Mouse (Mus musculus) heart, embryonic 13.5 days (tissue): ENCODE data around the gene Mill2. TPM values are rescaled to one million over a fixed set of nuclear protein-coding genes. Genes with fewer than 3 reads are reported as not detected.
"Not testable (repeated sequence)": the region's sequence is repeated elsewhere in the genome, so short reads cannot be mapped to it uniquely, and the experiment has no call there.

Experiments
- ATAC-seq: fragments of 200-750 bp; cut with Nextera tagmentation; 2 replicates; pipeline ENCODE4 v1.8.0; 2017; ENCODE audit warnings: moderate TSS enrichment; ENCODE audit not compliant: insufficient number of reproducible peaks, low FRiP score, low TSS enrichment; ENCODE audit errors: extremely low read depth
- H3K27ac ChIP-seq: fragments of 300-500 bp; sonication (generic); replicated peaks from 2 replicates; pipeline ENCODE4 v1.5.1; 2015; ENCODE audit warnings: moderate library complexity, mild to moderate bottlenecking, inconsistent platforms
- H3K27me3 ChIP-seq: fragments of 300-500 bp; sonication (generic); replicated peaks from 2 replicates; pipeline ENCODE4 v1.6.1; 2015; ENCODE audit warnings: mild to moderate bottlenecking, inconsistent platforms
- H3K36me3 ChIP-seq: fragments of 300-500 bp; sonication (generic); 2 replicates; pipeline ENCODE4 v1.6.1; 2015; ENCODE audit warnings: mild to moderate bottlenecking, inconsistent platforms
- H3K4me1 ChIP-seq: fragments of 300-500 bp; sonication (generic); 2 replicates; pipeline ENCODE4 v1.6.1; 2015; ENCODE audit warnings: inconsistent platforms
- H3K4me2 ChIP-seq: fragments of 300-500 bp; sonication (generic); 2 replicates; pipeline ENCODE4 v1.6.1; 2015; ENCODE audit warnings: inconsistent platforms, mild to moderate bottlenecking, moderate library complexity
- H3K4me3 ChIP-seq: fragments of 300-500 bp; sonication (generic); 2 replicates; pipeline ENCODE4 v1.5.1; 2015; ENCODE audit warnings: moderate library complexity, mild to moderate bottlenecking, inconsistent platforms
- H3K9ac ChIP-seq: fragments of 300-500 bp; sonication (generic); 2 replicates; pipeline ENCODE4 v1.6.1; 2015; ENCODE audit warnings: inconsistent platforms, mild to moderate bottlenecking, moderate library complexity
- H3K9me3 ChIP-seq: fragments of 300-500 bp; sonication (generic); 2 replicates; pipeline ENCODE4 v1.6.1; 2016; ENCODE audit warnings: inconsistent platforms
- WGBS: fragments of 180-500 bp; shearing (Covaris S2); methylation state at CpG from one replicate; pipeline ENCODE4 v1.1.7; 2015; ENCODE audit warnings: mixed read lengths; 5-methylcytosine and 5-hydroxymethylcytosine counted together
- polyA plus RNA-seq: library from polyadenylated mRNA; unstranded; fragments of >200 nt; fragmentation: Nextera tagmentation; extraction: Ambion mirVana; gene quantifications from 2 replicates; pipeline ENCODE4 v1.2.1, GENCODE M21; 2015

Mill2 gene
- polyA plus RNA-seq, 1 experiment from 2014 or later: 0.16 TPM

- no peaks in the 10 kb centered on the region for H3K9me3 ChIP-seq
- H3K36me3 ChIP-seq: no peaks in the 10 kb centered on the region
- peak overlapping the region; percentile 55 for H3K4me3 ChIP-seq
- H3K4me2 ChIP-seq: peak overlapping the region; percentile 77
- peak overlapping the region; percentile 77 for H3K9ac ChIP-seq
- peaks cover 12% of the 10 kb centered on the region; the same call in 1 of the 2 replicates for H3K4me1 ChIP-seq
- H3K27ac ChIP-seq: peak overlapping the region; percentile 68
- peak; percentile 58; the same call in 1 of the 2 replicates for ATAC-seq
- 7% methylated on average over 14 of the region's 17 CpGs for WGBS
- no peaks in the 10 kb centered on the region for H3K27me3 ChIP-seq
Observed at GRCm38 (mm10) chr7:18840386-18841173, 814 bp downstream of the Mill2 start.

- Histone ChIP-seq H3K9ac (peak overlapping the region; percentile 12; the same call in 1 of the 2 replicates), H3K27ac (0 out of 2 replicates have a peak overlapping the region, but pooled peaks have one; percentile 53), H3K4me3 (peak overlapping the region; percentile 29), H3K9me3 (no peaks in the 10 kb centered on the region), H3K27me3 (no peaks in the 10 kb centered on the region), H3K4me2 (peak overlapping the region; percentile 77), H3K36me3 (no peaks in the 10 kb centered on the region), H3K4me1 (peaks cover 12% of the 10 kb centered on the region; the same call in 1 of the 2 replicates)
- no peak for ATAC-seq
- 86% methylated on average over 1 of the region's 1 CpGs for WGBS
Observed at GRCm38 (mm10) chr7:18841174-18841567, 1.4 kb downstream of the Mill2 start.

- WGBS: 27% methylated on average over 5 of the region's 5 CpGs
- H3K4me1 ChIP-seq: peaks cover 10% of the 10 kb centered on the region; the same call in 1 of the 2 replicates
- no peak overlapping the region for H3K9ac ChIP-seq
- no peak overlapping the region for H3K4me2 ChIP-seq
- no peaks in the 10 kb centered on the region for H3K9me3 ChIP-seq
- no peaks in the 10 kb centered on the region for H3K36me3 ChIP-seq
- no peaks in the 10 kb centered on the region for H3K27me3 ChIP-seq
- H3K27ac ChIP-seq: no peak overlapping the region
- no peak for ATAC-seq
- no peak overlapping the region for H3K4me3 ChIP-seq
Observed at GRCm38 (mm10) chr7:18844811-18845210, 5.0 kb downstream of the Mill2 start.

- no peak overlapping the region for H3K4me2 ChIP-seq
- H3K36me3 ChIP-seq: no peaks in the 10 kb centered on the region
- WGBS: 90% methylated on average over 1 of the region's 1 CpGs
- no peak overlapping the region for H3K9ac ChIP-seq
- H3K4me3 ChIP-seq: no peak overlapping the region
- no peaks in the 10 kb centered on the region for H3K27me3 ChIP-seq
- ATAC-seq: no peak
- no peaks in the 10 kb centered on the region for H3K9me3 ChIP-seq
- no peaks in the 10 kb centered on the region for H3K4me1 ChIP-seq
- H3K27ac ChIP-seq: no peak overlapping the region
Observed at GRCm38 (mm10) chr7:18848395-18848794, 8.6 kb downstream of the Mill2 start.

- Histone ChIP-seq H3K36me3 (no peaks in the 10 kb centered on the region), H3K4me1 (peaks cover 12% of the 10 kb centered on the region), H3K4me3 (no peak overlapping the region), H3K9ac (no peak overlapping the region), H3K4me2 (no peak overlapping the region), H3K27ac (peak overlapping the region; percentile 79), H3K27me3 (no peaks in the 10 kb centered on the region), H3K9me3 (0 out of 2 replicates have a peak, but pooled peaks cover 5% of the 10 kb centered on the region)
- 44% methylated on average over 5 of the region's 5 CpGs for WGBS
- no peak for ATAC-seq
Observed at GRCm38 (mm10) chr7:18858310-18858916, 18.6 kb downstream of the Mill2 start.

- Histone ChIP-seq H3K9me3 (0 out of 2 replicates have a peak, but pooled peaks cover 5% of the 10 kb centered on the region), H3K4me2 (no peak overlapping the region), H3K4me1 (peaks cover 12% of the 10 kb centered on the region), H3K4me3 (no peak overlapping the region), H3K27ac (no peak overlapping the region), H3K36me3 (no peaks in the 10 kb centered on the region), H3K27me3 (no peaks in the 10 kb centered on the region), H3K9ac (no peak overlapping the region)
- ATAC-seq: no peak
- 73% methylated on average over 6 of the region's 6 CpGs for WGBS
Observed at GRCm38 (mm10) chr7:18862801-18863200, 23.0 kb downstream of the Mill2 start.

GRCm38 (mm10) chr7:18868491-18868890 is 28.7 kb downstream of the Mill2 start:
- WGBS: 81% methylated on average over 2 of the region's 2 CpGs
- Histone ChIP-seq H3K27ac (no peak overlapping the region), H3K4me1 (peaks cover 8% of the 10 kb centered on the region), H3K36me3 (no peaks in the 10 kb centered on the region), H3K9ac (no peak overlapping the region), H3K4me3 (no peak overlapping the region), H3K27me3 (peaks cover 9% of the 10 kb centered on the region), H3K9me3 (peaks cover 6% of the 10 kb centered on the region), H3K4me2 (no peak overlapping the region)
- no peak for ATAC-seq

GRCm38 (mm10) chr7:18871031-18871430 is 31.3 kb downstream of the Mill2 start, which contains the start of gene Pglyrp1:
Gene Pglyrp1, plus strand, starts transcription at chr7:18871331.
- H3K9me3 ChIP-seq, H3K27ac ChIP-seq, H3K36me3 ChIP-seq, H3K4me2 ChIP-seq, H3K4me3 ChIP-seq, H3K9ac ChIP-seq, ATAC-seq, H3K4me1 ChIP-seq: not testable (repeated sequence)
- peaks cover 16% of the 10 kb centered on the region for H3K27me3 ChIP-seq
- WGBS: 88% methylated on average over 1 of the region's 8 CpGs

- Histone ChIP-seq H3K27me3 (peaks cover 16% of the 10 kb centered on the region), H3K4me1 (peaks cover 8% of the 10 kb centered on the region), H3K4me2 (peak overlapping the region; percentile 85), H3K9me3 (peaks cover 6% of the 10 kb centered on the region), H3K9ac (peak overlapping the region; percentile 73), H3K27ac (no peak overlapping the region), H3K36me3 (no peaks in the 10 kb centered on the region), H3K4me3 (peak overlapping the region; percentile 47)
- ATAC-seq: no peak
- WGBS: 32% methylated on average over 13 of the region's 14 CpGs
Observed at GRCm38 (mm10) chr7:18872014-18872802, 32.4 kb downstream of the Mill2 start.

- no peak for ATAC-seq
- Histone ChIP-seq H3K9ac (peak overlapping the region; percentile 73), H3K27ac (no peak overlapping the region)
Observed at GRCm38 (mm10) chr7:18872816-18873215, 33.0 kb downstream of the Mill2 start.

GRCm38 (mm10) chr7:18873253-18873652 is 33.5 kb downstream of the Mill2 start:
- Histone ChIP-seq H3K9me3 (peaks cover 4% of the 10 kb centered on the region), H3K4me1 (peaks cover 8% of the 10 kb centered on the region), H3K4me3 (peak overlapping the region; percentile 47), H3K9ac (peak overlapping the region; percentile 73), H3K27ac (no peak overlapping the region), H3K4me2 (peak overlapping the region; percentile 85), H3K27me3 (peaks cover 16% of the 10 kb centered on the region), H3K36me3 (no peaks in the 10 kb centered on the region)
- WGBS: 0% methylated on average over 10 of the region's 10 CpGs
- ATAC-seq: no peak

More at GRCm38 (mm10) chr7:18872816-18873215, 33.0 kb downstream of the Mill2 start:
- Histone ChIP-seq H3K9me3 (peaks cover 6% of the 10 kb centered on the region), H3K4me3 (peak overlapping the region; percentile 47), H3K36me3 (no peaks in the 10 kb centered on the region), H3K27me3 (peaks cover 16% of the 10 kb centered on the region), H3K4me1 (peaks cover 8% of the 10 kb centered on the region), H3K4me2 (peak overlapping the region; percentile 85)
- 5% methylated on average over 7 of the region's 7 CpGs for WGBS
